Mouse (Mus musculus) brain, adult 10 weeks (tissue): Measurements from ENCODE around the gene Bbs5. TPM values are rescaled to one million over a fixed set of nuclear protein-coding genes. Genes with fewer than 3 reads are reported as not detected.

Source experiments
- polyA plus RNA-seq: library from polyadenylated mRNA; stranded (reverse); fragments of 350-450 nt; fragmentation: Illumina TruSeq; extraction: RNeasy Lipid Tissue Mini Kit (QIAGEN cat#74804); gene quantifications from one replicate; pipeline ENCODE4 v1.2.3, GENCODE M21; 2015; ENCODE audit warnings: low read depth, low replicate concordance

Bbs5 gene
- polyA plus RNA-seq: 33.0 TPM

GRCm38 (mm10) chr2:69646726-69647490 lies at the start of gene Bbs5:
TSS of gene Bbs5 (plus strand) at chr2:69647171.

GRCm38 (mm10) chr2:69669853-69670252 lies 22.9 kb downstream of the Bbs5 start, which contains the start of gene Klhl41:
TSS of gene Klhl41 (plus strand) at chr2:69670120.

GRCm38 (mm10) chr2:69712981-69713625 lies 66.1 kb downstream of the Bbs5 start, which contains the start of gene Fastkd1:
TSS of gene Fastkd1 (minus strand) at chr2:69713516.

Other genes with a start within 250 kb of the Bbs5 start
- gene Lrp2, start 61.1 kb upstream of the Bbs5 start, polyA plus RNA-seq: 0.18 TPM
- gene Klhl41, start 22.9 kb downstream of the Bbs5 start, polyA plus RNA-seq: 0.34 TPM
- 15.0 TPM for gene Fastkd1, start 66.3 kb downstream of the Bbs5 start, polyA plus RNA-seq
- gene Ppig, start 75.4 kb downstream of the Bbs5 start, polyA plus RNA-seq: 36.6 TPM
- gene Ccdc173, start 142.4 kb downstream of the Bbs5 start, polyA plus RNA-seq: 2.7 TPM
- gene Phospho2, start 142.5 kb downstream of the Bbs5 start, polyA plus RNA-seq: 36.4 TPM
- gene Klhl23, start 174.8 kb downstream of the Bbs5 start, polyA plus RNA-seq: 41.6 TPM
- gene Ssb, start 214.4 kb downstream of the Bbs5 start, polyA plus RNA-seq: 141 TPM
- gene Mettl5, start 238.4 kb downstream of the Bbs5 start, polyA plus RNA-seq: 28.7 TPM